Mouse (Mus musculus): ENCODE data around the gene Gm20388.

- TF ChIP-seq CHD2 (IDR thresholded peaks at IDR 0.05; ENCODE audit: low read depth, low read length) (no peak), ZC3H11A (IDR thresholded peaks at IDR 0.05; ENCODE audit: borderline replicate concordance, low read depth, low read length) (no peak), ZNF384 (IDR thresholded peaks at IDR 0.05; ENCODE audit: low read depth, low read length) (no peak)
Observed at GRCm38 (mm10) chr8:124184078-124184477, 4273.4 kb downstream of the Gm20388 start.
